Mouse (Mus musculus): Measurements from ENCODE around the gene Pde4d. TPM values are rescaled to one million over a fixed set of nuclear protein-coding genes. Genes with fewer than 3 reads are reported as not detected.

Gene Pde4d
- polyA plus RNA-seq, 1 experiment = not detected

- peaks cover 5% of the 10 kb centered on the region; the same call in 1 of the 2 replicates for H3K4me1 ChIP-seq (ENCODE audit: control insufficient read depth, insufficient read depth, low read length)
- WGBS = 43% methylated on average over 10 of the region's 10 CpGs
- no peak overlapping the region for H3K4me3 ChIP-seq (ENCODE audit: insufficient read depth, low read depth, low read length)
- no peak for TF ChIP-seq POLR2A (IDR thresholded peaks at IDR 0.05; ENCODE audit: insufficient read depth, low read depth, low read length)
- TF ChIP-seq CTCF (IDR thresholded peaks at IDR 0.05; ENCODE audit: insufficient read depth, low read depth, low read length) = no peak
- no peak overlapping the region for H3K27ac ChIP-seq (ENCODE audit: insufficient read depth, low read depth, low read length)
These were observed 828.8 kb downstream of the Pde4d start for GRCm38 (mm10) chr13:109278504-109278912.

- WGBS = 54% methylated on average over 6 of the region's 6 CpGs
- Histone ChIP-seq H3K4me3 (ENCODE audit: insufficient read depth, low read depth, low read length) (no peak overlapping the region), H3K27ac (ENCODE audit: insufficient read depth, low read depth, low read length) (no peak overlapping the region), H3K4me1 (ENCODE audit: control insufficient read depth, insufficient read depth, low read length) (peaks cover 5% of the 10 kb centered on the region; the same call in 1 of the 2 replicates)
- TF ChIP-seq POLR2A (IDR thresholded peaks at IDR 0.05; ENCODE audit: insufficient read depth, low read depth, low read length) = no peak
- TF ChIP-seq CTCF (IDR thresholded peaks at IDR 0.05; ENCODE audit: insufficient read depth, low read depth, low read length) = no peak
These were observed 829.5 kb downstream of the Pde4d start for GRCm38 (mm10) chr13:109279211-109279610.

GRCm38 (mm10) chr13:109280433-109280832 is 830.7 kb downstream of the Pde4d start:
- Histone ChIP-seq H3K4me3 (ENCODE audit: insufficient read depth, low read depth, low read length) (no peak overlapping the region), H3K4me1 (ENCODE audit: control insufficient read depth, insufficient read depth, low read length) (peaks cover 5% of the 10 kb centered on the region; the same call in 1 of the 2 replicates), H3K27ac (ENCODE audit: insufficient read depth, low read depth, low read length) (no peak overlapping the region)
- 86% methylated on average over 5 of the region's 5 CpGs for WGBS
- TF ChIP-seq POLR2A (IDR thresholded peaks at IDR 0.05; ENCODE audit: insufficient read depth, low read depth, low read length) = no peak
- no peak for TF ChIP-seq CTCF (IDR thresholded peaks at IDR 0.05; ENCODE audit: insufficient read depth, low read depth, low read length)

- H3K4me1 ChIP-seq (ENCODE audit: control insufficient read depth, insufficient read depth, low read length) = no peaks in the 10 kb centered on the region
- no peak overlapping the region for H3K27ac ChIP-seq (ENCODE audit: insufficient read depth, low read depth, low read length)
- 86% methylated on average over 6 of the region's 6 CpGs for WGBS
- TF ChIP-seq CTCF (IDR thresholded peaks at IDR 0.05; ENCODE audit: insufficient read depth, low read depth, low read length) (no peak), POLR2A (IDR thresholded peaks at IDR 0.05; ENCODE audit: insufficient read depth, low read depth, low read length) (no peak)
- no peak overlapping the region for H3K4me3 ChIP-seq (ENCODE audit: insufficient read depth, low read depth, low read length)
These were observed 837.7 kb downstream of the Pde4d start for GRCm38 (mm10) chr13:109287465-109287864.

- TF ChIP-seq POLR2A (IDR thresholded peaks at IDR 0.05; ENCODE audit: insufficient read depth, low read depth, low read length) (no peak), CTCF (IDR thresholded peaks at IDR 0.05; ENCODE audit: insufficient read depth, low read depth, low read length) (no peak)
- Histone ChIP-seq H3K27ac (ENCODE audit: insufficient read depth, low read depth, low read length) (no peak overlapping the region), H3K4me3 (ENCODE audit: insufficient read depth, low read depth, low read length) (no peak overlapping the region), H3K4me1 (ENCODE audit: control insufficient read depth, insufficient read depth, low read length) (no peaks in the 10 kb centered on the region)
- 70% methylated on average over 4 of the region's 4 CpGs for WGBS
These were observed 841.2 kb downstream of the Pde4d start for GRCm38 (mm10) chr13:109290922-109291321.

- no peak overlapping the region for H3K27ac ChIP-seq (ENCODE audit: insufficient read depth, low read depth, low read length)
- no peak overlapping the region for H3K4me3 ChIP-seq (ENCODE audit: insufficient read depth, low read depth, low read length)
- no peak for TF ChIP-seq CTCF (IDR thresholded peaks at IDR 0.05; ENCODE audit: insufficient read depth, low read depth, low read length)
- TF ChIP-seq POLR2A (IDR thresholded peaks at IDR 0.05; ENCODE audit: insufficient read depth, low read depth, low read length) = no peak
- no peaks in the 10 kb centered on the region for H3K4me1 ChIP-seq (ENCODE audit: control insufficient read depth, insufficient read depth, low read length)
These were observed 843.3 kb downstream of the Pde4d start for GRCm38 (mm10) chr13:109293011-109293410.

- H3K4me1 ChIP-seq (ENCODE audit: control insufficient read depth, insufficient read depth, low read length) = no peaks in the 10 kb centered on the region; the same call in 1 of the 2 replicates
- 55% methylated on average over 3 of the region's 3 CpGs for WGBS
- no peak overlapping the region for H3K27ac ChIP-seq (ENCODE audit: insufficient read depth, low read depth, low read length)
- TF ChIP-seq CTCF (IDR thresholded peaks at IDR 0.05; ENCODE audit: insufficient read depth, low read depth, low read length) (no peak), POLR2A (IDR thresholded peaks at IDR 0.05; ENCODE audit: insufficient read depth, low read depth, low read length) (no peak)
- no peak overlapping the region for H3K4me3 ChIP-seq (ENCODE audit: insufficient read depth, low read depth, low read length)
These were observed 846.7 kb downstream of the Pde4d start for GRCm38 (mm10) chr13:109296347-109297037.

GRCm38 (mm10) chr13:109298852-109299251 is 849.1 kb downstream of the Pde4d start:
- Histone ChIP-seq H3K4me1 (ENCODE audit: control insufficient read depth, insufficient read depth, low read length) (no peaks in the 10 kb centered on the region; the same call in 1 of the 2 replicates), H3K27ac (ENCODE audit: insufficient read depth, low read depth, low read length) (no peak overlapping the region), H3K4me3 (ENCODE audit: insufficient read depth, low read depth, low read length) (no peak overlapping the region)
- WGBS = 88% methylated on average over 7 of the region's 7 CpGs
- TF ChIP-seq POLR2A (IDR thresholded peaks at IDR 0.05; ENCODE audit: insufficient read depth, low read depth, low read length) = no peak
- no peak for TF ChIP-seq CTCF (IDR thresholded peaks at IDR 0.05; ENCODE audit: insufficient read depth, low read depth, low read length)

- TF ChIP-seq POLR2A (IDR thresholded peaks at IDR 0.05; ENCODE audit: insufficient read depth, low read depth, low read length) (no peak), CTCF (IDR thresholded peaks at IDR 0.05; ENCODE audit: insufficient read depth, low read depth, low read length) (no peak)
- Histone ChIP-seq H3K4me1 (ENCODE audit: control insufficient read depth, insufficient read depth, low read length) (no peaks in the 10 kb centered on the region; the same call in 1 of the 2 replicates), H3K27ac (ENCODE audit: insufficient read depth, low read depth, low read length) (no peak overlapping the region), H3K4me3 (ENCODE audit: insufficient read depth, low read depth, low read length) (no peak overlapping the region)
- 59% methylated on average over 12 of the region's 12 CpGs for WGBS
These were observed 849.9 kb downstream of the Pde4d start for GRCm38 (mm10) chr13:109299511-109300250.
